Mouse (Mus musculus): ENCODE measurements at regions not wholly inside any gene's neighbourhood (a gene's known extent, or its start where the extent isn't known, plus 50 kb on each side); places are given as distances from the start of the nearest gene placed in this dataset.

DNA sequence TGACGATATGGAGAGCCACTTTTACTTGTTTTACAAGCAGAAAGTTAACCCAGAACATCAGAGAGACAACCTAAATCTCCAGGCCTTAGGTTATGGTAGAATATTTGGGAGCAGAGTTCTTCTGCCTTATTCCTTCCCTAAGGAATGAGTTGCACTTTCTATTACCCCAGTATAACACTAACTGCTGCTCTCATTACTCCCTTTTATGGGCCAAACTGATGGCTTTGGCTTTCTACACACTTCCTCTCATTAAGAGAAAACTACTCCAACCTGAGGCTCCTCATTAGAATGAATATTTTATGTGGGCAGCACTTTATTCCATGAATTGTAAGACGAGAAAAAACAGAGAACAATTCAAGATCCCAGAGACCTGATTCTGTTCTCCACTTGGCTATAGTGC is 289.0 kb upstream of the Tnc start:
- DNase-seq (ENCODE audit: low spot score in 2 of 2) = no peak

DNA sequence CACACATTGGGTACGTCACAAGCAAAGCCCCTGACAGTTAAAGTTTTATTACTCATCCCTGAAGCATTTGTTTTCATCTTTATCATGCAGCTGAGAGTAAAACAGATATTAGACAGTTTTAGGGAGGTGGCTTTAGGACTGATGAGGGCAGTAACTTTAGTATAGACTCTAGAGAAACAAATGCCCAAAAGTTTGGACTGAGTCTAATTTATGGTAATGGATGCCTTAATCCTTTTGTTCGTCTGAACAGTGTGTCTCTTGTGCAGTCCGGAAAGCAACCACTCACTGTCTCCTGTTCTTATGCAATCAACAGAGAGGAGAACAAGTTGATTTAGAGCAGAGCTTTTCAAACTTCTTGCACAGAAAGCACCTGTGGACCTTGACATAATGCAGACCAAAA is 283.4 kb upstream of the Tnc start:
- no peak for DNase-seq (ENCODE audit: low spot score in 2 of 2)

DNA sequence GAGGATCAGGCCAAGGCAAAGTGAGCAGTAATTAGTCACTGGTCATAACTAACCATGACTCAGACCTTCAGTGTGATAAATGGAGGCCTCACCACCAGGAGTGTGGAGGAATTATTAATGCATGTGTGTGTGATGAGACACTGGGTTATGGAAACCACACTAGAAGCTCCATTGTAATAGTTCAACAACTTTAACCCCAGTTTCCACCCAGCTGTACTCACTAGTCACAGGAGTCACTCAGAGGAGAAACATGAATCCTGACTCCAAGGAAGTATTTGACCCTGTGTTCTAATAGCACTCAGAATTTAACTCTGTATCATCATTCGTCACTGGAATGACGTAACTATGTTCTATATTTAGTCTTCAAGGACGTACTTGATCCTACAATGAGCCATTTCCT is 277.6 kb upstream of the Tnc start:
- DNase-seq (ENCODE audit: low spot score in 2 of 2) = no peak

- no peak for DNase-seq (ENCODE audit: low spot score in 2 of 2)
Observed at GRCm38 (mm10) chr4:64316553-64317347, 269.9 kb upstream of the Tnc start.

- DNase-seq (ENCODE audit: low spot score in 2 of 2) = no peak
Observed at GRCm38 (mm10) chr4:64296941-64297340, 250.1 kb upstream of the Tnc start.

- DNase-seq (ENCODE audit: low spot score in 2 of 2) = peak; percentile 12 to 30
Observed at GRCm38 (mm10) chr4:64282471-64282870, 235.7 kb upstream of the Tnc start.

DNA sequence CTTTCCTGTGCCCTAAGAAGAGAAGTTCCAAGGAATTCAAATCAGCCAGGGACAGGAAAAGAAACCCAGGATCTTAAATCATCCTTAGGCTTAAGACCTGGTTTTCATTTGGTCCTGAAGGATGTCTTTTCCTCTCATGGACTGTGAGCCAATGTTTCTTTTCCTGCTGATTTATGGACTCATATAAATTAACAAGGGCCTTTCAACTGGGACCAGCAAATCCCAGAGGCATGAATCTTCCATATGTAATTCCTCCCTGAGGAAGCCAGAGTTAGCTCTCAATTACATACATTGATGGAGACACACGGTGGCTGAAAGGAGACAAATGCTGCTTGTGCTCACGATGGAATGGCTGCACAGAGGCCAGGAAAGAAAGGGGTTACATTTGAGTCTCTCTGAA is 230.2 kb upstream of the Tnc start:
- DNase-seq (ENCODE audit: low spot score in 2 of 2) = no peak

- no peak for DNase-seq (ENCODE audit: low spot score in 2 of 2)
Observed at GRCm38 (mm10) chr4:64274291-64274960, 227.6 kb upstream of the Tnc start.

- no peak for DNase-seq (ENCODE audit: low spot score in 2 of 2)
Observed at GRCm38 (mm10) chr4:64269846-64270245, 223.0 kb upstream of the Tnc start.

DNA sequence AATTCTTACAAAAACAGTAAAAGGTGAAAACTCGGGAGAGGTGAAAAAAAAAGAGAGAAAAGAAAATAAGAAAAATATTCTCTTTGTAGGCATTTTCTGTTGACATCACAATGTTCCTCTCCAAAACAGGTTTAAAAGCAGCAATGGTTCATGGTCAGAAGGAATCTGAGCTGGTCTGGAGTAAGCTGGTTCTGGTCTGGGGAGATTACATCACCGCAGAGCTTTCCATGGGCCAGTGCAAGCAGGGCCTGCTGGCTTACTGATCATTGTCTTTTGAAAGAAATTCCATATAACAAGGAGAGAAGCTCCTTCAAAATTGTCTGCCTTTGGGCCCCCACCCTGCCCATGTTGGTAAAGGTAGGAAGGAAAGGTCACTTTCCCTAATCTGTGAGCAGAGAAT is 222.3 kb upstream of the Tnc start:
- DNase-seq (ENCODE audit: low spot score in 2 of 2) = no peak

DNA sequence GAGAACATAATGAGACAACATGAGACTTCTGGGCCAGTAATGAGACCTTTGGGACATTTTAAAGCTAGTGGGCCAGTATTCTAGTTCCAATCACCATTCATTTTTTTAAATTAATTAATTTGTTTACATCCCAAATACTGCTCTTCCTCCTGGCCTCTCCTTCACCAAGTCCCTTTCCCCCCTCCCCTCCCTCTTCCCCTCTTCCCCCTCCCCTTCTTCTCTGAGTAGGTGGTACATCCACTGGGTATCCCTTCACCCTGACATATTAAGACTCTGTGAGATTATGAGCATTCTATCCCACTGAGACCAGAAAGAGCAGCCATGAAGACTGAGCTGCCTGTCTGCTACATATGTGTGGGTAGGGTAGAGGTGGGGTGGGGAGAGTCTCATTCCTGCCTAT is 213.7 kb upstream of the Tnc start:
- DNase-seq (ENCODE audit: low spot score in 2 of 2) = no peak

GRCm38 (mm10) chr4:64260188-64260444 is 213.3 kb upstream of the Tnc start:
- DNase-seq (ENCODE audit: low spot score in 2 of 2) = no peak

GRCm38 (mm10) chr4:64259348-64260187 is 212.8 kb upstream of the Tnc start:
- DNase-seq (ENCODE audit: low spot score in 2 of 2) = no peak

DNA sequence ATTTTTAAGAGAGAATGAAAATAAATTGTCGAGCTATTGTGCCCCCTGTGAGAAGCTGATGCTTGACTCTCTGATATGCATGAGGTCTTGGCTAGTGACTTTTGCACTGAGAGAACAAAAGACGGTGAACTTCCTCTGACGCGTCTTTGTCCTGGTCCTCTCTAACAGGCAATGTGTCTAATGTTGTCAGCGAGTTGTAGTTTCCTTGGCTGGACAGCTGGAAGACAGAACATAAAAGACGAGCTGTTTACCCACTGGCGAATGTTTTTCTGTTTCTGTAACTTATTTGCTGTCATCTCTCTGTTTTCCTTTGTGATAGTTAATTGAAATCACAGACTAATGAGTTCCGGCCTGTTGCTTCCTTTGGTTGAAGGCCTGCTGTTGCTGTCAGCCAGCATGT is 208.4 kb upstream of the Tnc start:
- DNase-seq (ENCODE audit: low spot score in 2 of 2) = no peak

- no peak for DNase-seq (ENCODE audit: low spot score in 2 of 2)
Observed at GRCm38 (mm10) chr4:64250691-64251090, 203.9 kb upstream of the Tnc start.

DNA sequence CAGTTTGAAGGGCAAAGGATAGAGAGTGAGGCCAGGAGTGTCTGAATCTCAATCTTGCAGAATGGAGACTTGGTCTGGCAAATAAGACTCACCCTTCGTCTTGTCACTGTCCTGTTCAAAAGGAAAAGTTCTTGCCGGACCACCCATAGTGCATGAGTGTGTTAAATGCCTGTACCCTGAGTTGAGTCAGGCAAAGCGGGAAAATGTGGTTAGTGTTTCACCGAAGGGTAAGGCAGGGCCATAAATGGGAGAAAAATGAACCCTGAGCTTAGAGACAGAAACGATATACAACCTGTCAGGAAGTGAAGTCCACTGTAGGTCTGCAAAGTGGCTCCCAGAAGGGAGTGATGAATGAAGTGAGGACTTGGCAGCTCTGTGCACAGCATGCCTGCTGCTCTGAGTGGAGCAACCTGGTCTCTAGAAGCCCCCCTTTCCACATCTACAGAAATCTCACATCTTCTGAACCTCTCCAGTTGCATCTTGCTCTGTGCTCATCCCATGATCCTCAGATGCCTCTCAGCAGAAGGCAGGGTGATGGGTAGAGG is 191.5 kb upstream of the Tnc start:
- no peak for DNase-seq (ENCODE audit: low spot score in 2 of 2)

DNA sequence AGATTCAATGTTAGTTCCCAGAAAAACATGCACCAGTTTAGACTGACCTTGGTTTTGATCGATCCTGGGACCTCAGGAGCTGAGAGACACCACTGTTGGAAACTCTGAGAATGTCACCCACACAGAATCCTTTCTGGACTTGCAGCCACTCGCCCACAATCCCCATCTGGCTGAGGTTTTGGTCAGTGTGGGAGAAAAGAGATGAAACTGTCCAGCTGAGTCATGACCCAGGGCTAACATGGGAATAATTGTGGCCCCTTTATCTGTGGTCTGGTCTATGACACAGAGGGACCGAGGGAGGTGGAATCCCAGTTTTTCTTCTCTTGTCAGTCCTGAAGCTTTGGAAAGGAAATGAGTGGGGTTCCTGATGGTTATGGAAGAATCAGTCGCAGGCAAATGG is 188.7 kb upstream of the Tnc start:
- DNase-seq (ENCODE audit: low spot score in 2 of 2) = no peak

DNA sequence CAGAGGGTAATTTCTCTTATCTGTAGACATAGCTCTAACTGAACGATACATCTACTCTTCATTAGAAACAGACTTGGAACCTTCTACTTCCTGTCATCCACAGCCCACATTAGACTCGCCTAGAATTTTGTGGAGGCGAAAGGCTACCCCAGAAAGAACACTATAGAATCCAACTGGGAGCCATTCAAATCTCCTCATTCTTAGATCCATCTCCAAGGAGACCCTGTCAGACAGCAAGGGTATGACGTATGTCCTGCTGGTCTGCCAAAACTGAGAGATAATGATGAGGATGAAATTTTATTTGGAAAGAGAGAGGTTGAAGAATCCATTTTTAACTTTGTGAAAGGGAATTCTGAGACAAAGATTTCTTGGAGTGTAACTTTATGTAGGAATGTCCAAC is 185.3 kb upstream of the Tnc start:
- DNase-seq (ENCODE audit: low spot score in 2 of 2) = no peak

GRCm38 (mm10) chr4:64228341-64228740 is 181.5 kb upstream of the Tnc start:
- no peak for DNase-seq (ENCODE audit: low spot score in 2 of 2)

DNA sequence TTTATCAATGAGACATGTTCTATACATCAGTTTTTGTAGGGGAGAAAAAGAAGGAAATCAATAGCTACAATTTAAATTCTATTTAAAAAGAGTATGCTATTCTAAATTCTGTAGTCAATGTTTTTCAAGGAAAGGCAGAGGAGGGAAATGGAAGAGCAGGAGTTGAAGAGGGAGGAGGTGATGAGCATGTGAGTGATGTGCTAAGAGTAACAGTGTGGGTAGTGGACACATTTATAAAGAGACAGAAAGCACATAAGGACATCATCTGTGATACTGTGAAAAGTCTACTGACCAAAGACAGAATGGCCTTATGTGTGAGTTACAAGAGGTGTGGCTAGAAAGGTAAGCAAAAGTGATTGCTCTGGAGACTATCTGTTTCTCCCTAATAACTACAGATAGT is 179.8 kb upstream of the Tnc start:
- DNase-seq (ENCODE audit: low spot score in 2 of 2) = no peak

DNA sequence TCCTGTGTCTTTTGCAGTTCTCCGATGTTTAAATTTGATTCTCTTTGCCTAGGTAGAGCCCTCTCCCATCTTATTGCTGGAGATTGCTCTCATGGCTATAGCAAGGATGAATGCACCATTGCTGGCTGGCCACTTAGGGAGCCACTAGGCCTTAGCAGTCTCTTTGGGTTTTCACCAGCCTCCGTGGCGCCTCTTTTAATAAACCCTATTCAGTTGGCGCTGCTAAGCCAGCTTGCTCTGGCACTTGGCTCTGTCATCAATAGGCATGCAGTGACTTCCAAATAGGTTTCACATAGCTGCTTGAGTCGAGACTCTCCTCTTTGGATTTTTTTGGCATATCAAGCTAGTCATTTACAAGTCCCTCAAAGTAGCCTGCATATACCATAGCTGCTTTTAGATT is 178.1 kb upstream of the Tnc start:
- peak in 1 of 2 experiments; percentile 22 for DNase-seq (ENCODE audit: low spot score in 2 of 2)

GRCm38 (mm10) chr4:64219802-64220201 is 173.0 kb upstream of the Tnc start:
- DNase-seq (ENCODE audit: low spot score in 2 of 2) = no peak
